7 mouse cellular contexts compared by ENCODE assay signal in the genomic region with DNA sequence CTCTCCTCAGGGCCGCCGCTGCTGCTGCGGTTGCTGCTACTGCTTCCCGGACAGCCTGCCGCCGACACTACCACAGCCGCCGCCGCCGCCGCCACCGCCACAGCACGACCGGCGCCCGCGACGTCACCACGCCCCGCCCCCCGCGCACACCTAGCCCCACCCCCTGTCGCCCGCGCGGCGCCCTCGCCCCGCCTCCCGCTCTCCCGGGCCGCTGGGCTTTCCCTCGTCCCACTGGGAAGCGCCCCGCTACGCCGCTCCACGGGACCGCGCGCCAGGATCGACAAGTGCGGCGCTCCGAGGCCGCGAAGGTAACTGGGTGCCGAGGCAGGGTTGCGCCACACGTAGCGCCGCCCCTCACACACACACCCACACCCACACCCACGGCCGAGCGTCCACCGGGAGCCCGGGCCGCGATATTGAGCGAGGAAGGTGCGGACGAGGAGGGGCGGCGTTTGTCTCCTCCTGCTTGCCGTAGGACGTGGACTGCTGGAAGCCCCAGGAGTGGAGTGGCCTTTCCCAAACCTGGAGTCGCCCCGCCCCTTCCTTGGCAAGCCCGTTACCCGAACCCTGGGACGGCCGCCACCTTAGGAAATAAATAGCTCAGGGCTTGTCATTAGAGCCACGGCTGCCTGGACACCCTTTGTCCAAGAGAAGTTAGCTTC. TPM values are rescaled to one million over a fixed set of nuclear protein-coding genes. Genes with fewer than 3 reads are reported as not detected.
DNase-seq lines count a peak whose midpoint lies in the region; ATAC-seq lines count a peak whose summit lies in the region.

Gene Erc1, minus strand, starts transcription at position 134 of the 662 bp plus-strand sequence.

- peak within 1 kb of the TSS; percentile 72 for H3K4me3 ChIP-seq in intestine, embryonic 15.5 days (replicated peaks)
- peak within 1 kb of the TSS; percentile 95 for H3K4me3 ChIP-seq in midbrain, embryonic 10.5 days

- peak; percentile 99 for ATAC-seq in intestine, embryonic 15.5 days

- no peaks in the 10 kb centered on the region for H3K27me3 ChIP-seq in intestine, embryonic 15.5 days (replicated peaks)
- H3K27me3 ChIP-seq in midbrain, embryonic 10.5 days (ENCODE audit: low read depth, poor library complexity, severe bottlenecking): no peaks in the 10 kb centered on the region

- H3K9ac ChIP-seq in intestine, embryonic 15.5 days: peak within 1 kb of the TSS; percentile 71

- H3K4me1 ChIP-seq in intestine, embryonic 15.5 days (replicated peaks): no peaks in the 10 kb centered on the region
- peaks cover 27% of the 10 kb centered on the region for H3K4me1 ChIP-seq in midbrain, embryonic 10.5 days

- H3K9me3 ChIP-seq in intestine, embryonic 15.5 days: no peaks in the 10 kb centered on the region
- H3K9me3 ChIP-seq in midbrain, embryonic 10.5 days (replicated peaks): no peaks in the 10 kb centered on the region

- H3K4me2 ChIP-seq in intestine, embryonic 15.5 days (replicated peaks): peak within 1 kb of the TSS; percentile 80

- H3K36me3 ChIP-seq in intestine, embryonic 15.5 days: no peaks in the 10 kb centered on the region
- H3K36me3 ChIP-seq in midbrain, embryonic 10.5 days: no peaks in the 10 kb centered on the region

- H3K27ac ChIP-seq in intestine, embryonic 15.5 days: peak within 1 kb of the TSS; percentile 97
- H3K27ac ChIP-seq in midbrain, embryonic 10.5 days (replicated peaks): peak within 1 kb of the TSS; percentile 98

- WGBS in intestine, embryonic 15.5 days: under 1% methylated on average over 62 of the region's 73 CpGs
- WGBS in midbrain, embryonic 10.5 days: under 1% methylated on average over 71 of the region's 73 CpGs

- intact Hi-C loops in gastrocnemius, postnatal 36 days (cut with DNase I): loop anchor here (2.0 kb wide), 1 partner anchor 55 kb away; the partner anchor contains the start of gene Rad52
- intact Hi-C loops in left cerebral cortex, postnatal 25 days (cut with DNase I): loop anchor here (1.0 to 5.0 kb wide), 4 partner anchors 17 to 366 kb away; partner anchors contain the start of gene Rad52

- peak; percentile 98 for DNase-seq in adrenal gland, adult 2 months
- DNase-seq in embryo, embryonic 11.5 days (ENCODE audit: low read depth, low spot score): peak; percentile 90
- peak; percentile 94 to 95 for DNase-seq in gastrocnemius, postnatal 36 days
- peak; percentile 93 to 96 for DNase-seq in left cerebral cortex, postnatal 25 days (ENCODE audit: low spot score in 2 of 2)
- DNase-seq in midbrain, embryonic 10.5 days (ENCODE audit: low spot score): peak; percentile 94
- peak; percentile 95 for DNase-seq in right cerebral cortex, postnatal 4 days

RNA-seq across cellular contexts. Expression of gene Erc1, which starts in this region (rescaled TPM):
- total RNA-seq in adrenal gland, adult 2 months (2021): 10 to 100 TPM; 18.0 to 20.2 TPM
- 4.1 and 5.3 TPM in 2 replicates for polyA plus RNA-seq in adrenal gland, adult 2 months (2012; rRNA removed)
- 10 to 100 TPM; 24.6 TPM for total RNA-seq in gastrocnemius, postnatal 36 days (2021)
- polyA plus RNA-seq in intestine, embryonic 15.5 days (2015; fragmentation: Nextera tagmentation; extraction: Ambion mirVana): 13.7 and 14.4 TPM in 2 replicates
- total RNA-seq in left cerebral cortex, postnatal 25 days (2021): 10 to 100 TPM; 54.4 to 55.6 TPM
- polyA plus RNA-seq in midbrain, embryonic 10.5 days (2016; fragmentation: Nextera tagmentation; extraction: Ambion mirVana): 21.3 and 22.3 TPM in 2 replicates

Comparison
In these comparisons a context has a peak if more than half of its experiments do, and no peak if none do; other contexts are left out.
1. Peak in every context shown above with its lines: DNase-seq, ATAC-seq, H3K4me3 ChIP-seq and H3K27ac ChIP-seq.